8 mouse cellular contexts compared by ENCODE assay signal in genomic region chr6:124805341-124806321, GRCm38 (mm10). TPM values are rescaled to one million over a fixed set of nuclear protein-coding genes. Genes with fewer than 3 reads are reported as not detected.
DNase-seq lines count a peak whose midpoint lies in the region; ATAC-seq and TF ChIP-seq lines count a peak whose summit lies in the region.

No protein-coding gene starts in this region.

- H3K4me1 ChIP-seq in hindbrain, postnatal 0 days (ENCODE audit: insufficient read depth, low read length) = peaks cover 13% of the 10 kb centered on the region
- peaks cover 57% of the 10 kb centered on the region for H3K4me1 ChIP-seq in megakaryocyte, embryonic 14.5 days

- 2% methylated on average over 34 of the region's 34 CpGs for WGBS in hindbrain, postnatal 0 days

- no peaks in the 10 kb centered on the region for H3K36me3 ChIP-seq in hindbrain, postnatal 0 days (ENCODE audit: insufficient read depth, low read length)
- peaks cover 11% of the 10 kb centered on the region for H3K36me3 ChIP-seq in megakaryocyte, embryonic 14.5 days (replicated peaks; ENCODE audit: low read length)

- H3K4me3 ChIP-seq in hindbrain, postnatal 0 days (ENCODE audit: low read length) = peak overlapping the region; percentile 42
- peak overlapping the region; percentile 92 for H3K4me3 ChIP-seq in megakaryocyte, embryonic 14.5 days (replicated peaks)

- ATAC-seq in hindbrain, postnatal 0 days = peak; percentile 90

- peak; percentile 98 for DNase-seq in WW6 (ENCODE audit: low read depth, low spot score)
- peak; percentile 83 to 92 for DNase-seq in cerebellum, postnatal 4 days (ENCODE audit: low spot score in 2 of 2)
- DNase-seq in gastrocnemius, adult 18-20 months (ENCODE audit: low spot score) = peak; percentile 95
- DNase-seq in hindbrain, postnatal 0 days (ENCODE audit: low spot score) = peak; percentile 98
- DNase-seq in left cerebral cortex, adult 8-10 months (ENCODE audit: low spot score in 2 of 2) = peak; percentile 92 to 97
- DNase-seq in right cerebral cortex, postnatal 10 days (ENCODE audit: low spot score in 2 of 2) = peak; percentile 98
- DNase-seq in urinary bladder, postnatal 25 days (ENCODE audit: low spot score) = peak; percentile 96

- peak overlapping the region; percentile 69 for H3K4me2 ChIP-seq in hindbrain, postnatal 0 days (ENCODE audit: low read depth, low read length)

- H3K27me3 ChIP-seq in hindbrain, postnatal 0 days (ENCODE audit: insufficient read depth, low read length) = no peaks in the 10 kb centered on the region
- H3K27me3 ChIP-seq in megakaryocyte, embryonic 14.5 days (replicated peaks) = no peaks in the 10 kb centered on the region

- H3K9me3 ChIP-seq in hindbrain, postnatal 0 days (ENCODE audit: low read length) = no peaks in the 10 kb centered on the region
- no peaks in the 10 kb centered on the region for H3K9me3 ChIP-seq in megakaryocyte, embryonic 14.5 days

- H3K27ac ChIP-seq in hindbrain, postnatal 0 days = peak overlapping the region; percentile 90

- peak overlapping the region; percentile 54 for H3K9ac ChIP-seq in hindbrain, postnatal 0 days (replicated peaks; ENCODE audit: low read length)

- peak; percentile 57 for TF ChIP-seq CTCF in hindbrain, postnatal 0 days (IDR thresholded peaks at IDR 0.05; ENCODE audit: low read depth)

RNA-seq across cellular contexts. Expression of gene Spsb2, which starts 2.8 kb away (rescaled TPM):
- 1 to 10 TPM; 2.2 to 5.3 TPM for total RNA-seq in gastrocnemius, adult 18-20 months (2021)
- 7.3 and 8.7 TPM in 2 replicates for total RNA-seq in hindbrain, postnatal 0 days (2014; rRNA removed)
- 9.6 and 9.8 TPM in 2 replicates for polyA plus RNA-seq in hindbrain, postnatal 0 days (2015; fragmentation: Nextera tagmentation; extraction: Ambion mirVana)
- total RNA-seq in left cerebral cortex, adult 8-10 months (2022) = 1 to 10 TPM; 4.0 to 5.8 (median 5.0) TPM
- 42.5 and 52.2 TPM in 2 replicates for polyA plus RNA-seq in megakaryocyte, embryonic 14.5 days (2012; ENCODE audit: insufficient read depth, low replicate concordance)

RNA-seq across cellular contexts. Expression of gene Tpi1, which starts 8.5 kb away (rescaled TPM):
- total RNA-seq in gastrocnemius, adult 18-20 months (2021) = 1,000 to 10,000 TPM; 2,056 to 2,236 TPM
- 506 and 525 TPM in 2 replicates for total RNA-seq in hindbrain, postnatal 0 days (2014; rRNA removed)
- polyA plus RNA-seq in hindbrain, postnatal 0 days (2015; fragmentation: Nextera tagmentation; extraction: Ambion mirVana) = 515 and 534 TPM in 2 replicates
- total RNA-seq in left cerebral cortex, adult 8-10 months (2022) = 100 to 1,000 TPM; 794 to 847 (median 813) TPM
- polyA plus RNA-seq in megakaryocyte, embryonic 14.5 days (2012; ENCODE audit: insufficient read depth, low replicate concordance) = 74.5 and 552 TPM in 2 replicates

RNA-seq across cellular contexts. Expression of gene Usp5, which starts 23.7 kb away (rescaled TPM):
- 10 to 100 TPM; 39.9 to 50.1 TPM for total RNA-seq in gastrocnemius, adult 18-20 months (2021)
- 222 and 233 TPM in 2 replicates for total RNA-seq in hindbrain, postnatal 0 days (2014; rRNA removed)
- polyA plus RNA-seq in hindbrain, postnatal 0 days (2015; fragmentation: Nextera tagmentation; extraction: Ambion mirVana) = 182 and 189 TPM in 2 replicates
- 100 to 1,000 TPM; 200 to 215 (median 204) TPM for total RNA-seq in left cerebral cortex, adult 8-10 months (2022)
- 35.1 and 61.7 TPM in 2 replicates for polyA plus RNA-seq in megakaryocyte, embryonic 14.5 days (2012; ENCODE audit: insufficient read depth, low replicate concordance)

RNA-seq across cellular contexts. Expression of gene Cdca3, which starts 23.7 kb away (rescaled TPM):
- under 1 TPM; 0.25 to 0.55 TPM for total RNA-seq in gastrocnemius, adult 18-20 months (2021)
- 34.7 and 39.9 TPM in 2 replicates for total RNA-seq in hindbrain, postnatal 0 days (2014; rRNA removed)
- polyA plus RNA-seq in hindbrain, postnatal 0 days (2015; fragmentation: Nextera tagmentation; extraction: Ambion mirVana) = 40.9 and 47.3 TPM in 2 replicates
- total RNA-seq in left cerebral cortex, adult 8-10 months (2022) = 1 to 10 TPM in 1 of 4 experiments, under 1 TPM in 3; 0.49 to 1.0 (median 0.80) TPM
- polyA plus RNA-seq in megakaryocyte, embryonic 14.5 days (2012; ENCODE audit: insufficient read depth, low replicate concordance) = 27.2 and 32.4 TPM in 2 replicates

RNA-seq across cellular contexts. Expression of gene Lrrc23, which starts 26.1 kb away (rescaled TPM):
- under 1 TPM in 1 of 2 experiments, not detected in 1; 0.31 TPM for total RNA-seq in gastrocnemius, adult 18-20 months (2021)
- total RNA-seq in hindbrain, postnatal 0 days (2014; rRNA removed) = 6.7 and 9.2 TPM in 2 replicates
- 5.4 and 8.7 TPM in 2 replicates for polyA plus RNA-seq in hindbrain, postnatal 0 days (2015; fragmentation: Nextera tagmentation; extraction: Ambion mirVana)
- total RNA-seq in left cerebral cortex, adult 8-10 months (2022) = 1 to 10 TPM; 2.3 to 3.4 (median 2.7) TPM
- polyA plus RNA-seq in megakaryocyte, embryonic 14.5 days (2012; ENCODE audit: insufficient read depth, low replicate concordance) = not detected in 2 replicates

Comparison
In these comparisons a context has a peak if more than half of its experiments do, and no peak if none do; other contexts are left out.
1. Peak in every context shown above with its lines: DNase-seq, ATAC-seq, H3K4me3 ChIP-seq and H3K27ac ChIP-seq.